Mouse (Mus musculus): ENCODE data around the gene Chrm4.

The Chrm4 gene

DNA sequence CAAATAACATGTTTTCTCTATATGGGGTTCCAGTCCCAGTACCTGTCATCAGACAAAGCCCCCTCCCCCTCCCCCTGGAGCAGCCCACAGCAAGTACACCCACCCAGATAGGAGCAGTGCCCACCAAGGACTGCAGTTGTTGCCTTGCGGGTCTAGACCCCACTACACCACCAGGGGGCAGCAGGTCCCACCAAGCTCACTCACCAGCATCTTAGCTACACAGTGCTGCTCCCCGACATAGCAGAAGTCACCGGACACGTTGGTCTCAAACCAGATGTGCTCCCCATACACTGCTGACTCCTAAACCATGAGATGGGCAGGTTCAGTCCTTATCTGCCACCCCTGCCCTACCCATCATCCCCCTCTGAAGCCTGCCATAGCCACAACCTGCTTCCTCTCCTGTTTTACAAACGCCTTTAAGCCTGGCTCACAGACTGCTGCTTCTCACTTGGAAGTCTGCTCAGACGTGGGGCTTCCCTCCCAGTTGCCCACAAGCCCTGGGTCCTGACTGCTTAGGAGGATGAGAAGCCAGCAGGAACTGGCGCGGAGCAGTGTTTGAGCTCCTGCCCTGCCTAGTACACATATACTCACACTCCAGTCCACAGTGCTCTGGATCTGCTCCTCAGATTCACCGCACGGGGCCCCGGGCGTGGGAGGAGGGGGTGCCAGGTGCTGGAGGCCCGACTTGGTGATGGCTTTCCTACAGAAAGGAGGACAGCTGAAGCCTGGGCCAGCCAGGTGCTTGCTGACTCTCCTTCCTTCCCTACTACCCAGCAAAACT lies 17.3 kb downstream of the Chrm4 start:
- DNase-seq (ENCODE audit: low spot score in 2 of 2) = peak; percentile 87

- no peak for DNase-seq (ENCODE audit: low spot score in 2 of 2)
These were observed 18.4 kb downstream of the Chrm4 start, which contains the start of gene Gm9821 for GRCm38 (mm10) chr2:91945483-91945882. Gene Gm9821, plus strand, starts transcription at chr2:91945703.

DNA sequence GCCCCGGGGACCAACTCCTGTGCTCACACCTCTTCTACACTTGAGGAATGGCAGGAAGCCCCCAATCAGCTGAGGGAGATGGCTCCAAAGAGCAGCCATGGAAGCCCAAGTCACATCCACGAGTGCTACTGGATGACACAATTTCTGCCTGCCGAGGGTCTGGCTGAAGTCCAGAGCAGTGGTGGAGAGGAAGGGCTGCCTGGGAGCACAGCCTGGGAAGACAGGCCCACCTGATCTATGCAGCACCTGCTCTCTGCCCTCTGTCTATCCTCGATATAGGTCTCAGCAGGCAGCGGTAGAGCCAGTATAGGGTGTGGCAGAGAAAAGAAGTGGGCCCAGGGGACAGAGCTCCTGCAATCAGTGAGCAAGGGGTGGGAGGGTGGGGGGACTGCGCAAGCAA lies 19.8 kb downstream of the Chrm4 start:
- no peak for DNase-seq (ENCODE audit: low spot score in 2 of 2)

DNA sequence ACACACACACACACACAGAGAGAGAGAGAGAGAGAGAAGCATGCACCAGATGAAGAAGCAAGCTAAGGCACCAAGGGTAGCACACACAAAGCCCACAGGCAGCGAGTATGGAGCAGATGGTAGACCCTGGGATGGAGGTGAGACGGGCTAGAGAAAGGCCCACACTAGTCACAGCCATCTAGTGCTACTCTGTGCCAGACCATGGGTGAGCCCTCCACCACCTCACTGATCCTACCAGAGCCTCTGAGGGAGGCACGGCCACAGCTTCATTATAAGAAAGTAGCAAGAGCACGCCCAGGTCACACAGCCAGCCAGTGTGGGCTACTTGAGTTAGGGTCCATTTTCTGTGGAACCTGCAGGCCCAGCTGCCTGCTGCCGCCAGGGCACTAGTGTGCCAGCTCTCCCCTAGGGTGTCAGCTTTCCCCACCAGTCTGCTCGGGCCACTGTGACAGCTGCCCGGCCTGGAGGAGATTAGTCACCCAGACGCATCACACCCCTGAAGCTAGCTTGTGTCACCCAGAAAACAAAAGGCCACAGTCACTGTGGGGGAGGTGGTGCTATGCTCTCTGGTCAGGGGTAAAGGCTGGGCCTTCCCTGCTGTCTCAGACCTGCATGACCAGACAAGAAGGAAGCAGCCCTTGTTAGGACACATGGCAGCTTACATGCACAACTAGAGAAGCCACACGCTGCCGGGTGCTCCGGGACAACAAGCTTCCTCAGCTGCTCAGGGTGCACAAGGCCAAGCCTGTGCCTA lies 20.5 kb downstream of the Chrm4 start:
- no peak for DNase-seq (ENCODE audit: low spot score in 2 of 2)

DNA sequence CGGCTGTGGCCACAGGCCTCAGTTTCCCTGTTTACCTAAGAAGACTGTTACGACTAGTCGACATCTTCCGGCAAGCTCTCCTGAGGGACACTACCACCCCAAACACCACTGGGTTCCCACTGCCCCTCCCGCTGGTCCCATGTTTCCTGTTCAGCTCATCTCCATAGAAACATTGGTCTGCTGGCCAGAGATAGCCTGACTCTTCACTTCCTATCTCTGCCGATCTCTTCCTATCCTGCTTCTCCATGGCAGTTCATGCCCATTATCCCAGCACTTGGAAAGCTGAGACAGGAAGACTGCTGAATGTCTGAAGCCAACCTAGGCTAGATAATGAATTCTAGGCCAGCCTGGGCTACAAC lies 21.1 kb downstream of the Chrm4 start:
- DNase-seq (ENCODE audit: low spot score in 2 of 2) = no peak

DNA sequence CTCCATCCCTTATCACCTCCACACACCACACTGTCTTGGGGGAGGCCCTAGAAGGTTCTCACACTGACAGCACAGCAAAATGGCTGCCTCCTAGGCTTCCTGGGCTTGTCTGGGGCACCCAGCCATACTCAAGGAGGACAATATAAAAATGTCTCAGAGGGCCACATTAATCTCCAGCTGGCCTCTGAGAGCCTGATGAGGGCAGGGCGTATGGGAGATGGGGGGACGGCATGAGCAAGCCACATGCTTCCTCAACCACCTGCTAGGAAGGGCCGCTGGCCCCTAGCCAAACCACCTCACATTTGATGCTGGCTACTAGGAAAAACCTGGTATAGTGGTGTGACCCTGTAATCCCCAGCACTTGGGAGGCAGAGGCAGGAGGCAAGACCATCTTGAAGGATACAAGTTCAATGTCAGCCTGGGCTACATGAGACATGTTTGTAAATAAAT lies 21.8 kb downstream of the Chrm4 start:
- DNase-seq (ENCODE audit: low spot score in 2 of 2) = no peak

- DNase-seq (ENCODE audit: low spot score in 2 of 2) = no peak
These were observed 22.6 kb downstream of the Chrm4 start for GRCm38 (mm10) chr2:91949411-91950274.

DNA sequence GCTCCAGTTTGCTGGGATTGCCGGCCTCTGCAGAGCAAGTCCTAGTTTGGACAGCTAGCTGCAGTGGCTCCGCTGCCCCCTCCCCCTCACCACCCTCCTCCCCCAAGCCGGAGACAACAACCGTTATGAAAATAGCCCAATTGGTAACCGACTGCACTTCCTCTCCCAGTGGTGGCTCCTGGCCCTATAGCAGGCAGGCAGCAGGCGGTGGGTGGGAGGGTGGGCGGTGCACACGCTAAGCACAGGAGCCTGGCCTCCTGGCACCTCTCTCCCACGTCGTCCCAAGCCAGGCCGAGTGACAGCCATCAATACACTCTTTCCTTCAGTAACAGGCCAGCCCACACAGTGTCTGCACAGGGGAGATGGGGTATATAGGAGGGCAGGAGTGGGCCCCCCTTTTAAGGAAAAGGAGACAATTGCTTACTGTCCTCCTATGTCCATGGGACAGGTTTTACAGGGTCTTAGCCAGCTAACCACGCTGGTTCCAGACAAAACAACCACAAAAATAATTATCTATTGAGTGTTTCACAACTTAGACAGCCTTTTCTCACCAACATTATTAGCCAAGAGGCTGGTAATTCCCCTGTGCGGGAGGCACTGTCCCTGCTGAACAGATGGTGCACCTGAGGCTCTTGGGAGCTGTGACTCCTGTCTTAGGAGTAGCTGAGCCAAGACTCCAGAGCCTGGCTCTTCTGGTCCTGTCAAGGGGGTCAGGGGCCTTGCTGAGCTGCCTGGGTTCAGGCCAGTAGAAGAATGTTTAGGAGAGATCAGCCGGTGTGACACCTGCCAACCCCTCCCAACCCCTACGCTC lies 23.4 kb downstream of the Chrm4 start:
- DNase-seq (ENCODE audit: low spot score in 2 of 2) = no peak

GRCm38 (mm10) chr2:91953825-91954224 lies 26.8 kb downstream of the Chrm4 start:
- no peak for DNase-seq (ENCODE audit: low spot score in 2 of 2)

DNA sequence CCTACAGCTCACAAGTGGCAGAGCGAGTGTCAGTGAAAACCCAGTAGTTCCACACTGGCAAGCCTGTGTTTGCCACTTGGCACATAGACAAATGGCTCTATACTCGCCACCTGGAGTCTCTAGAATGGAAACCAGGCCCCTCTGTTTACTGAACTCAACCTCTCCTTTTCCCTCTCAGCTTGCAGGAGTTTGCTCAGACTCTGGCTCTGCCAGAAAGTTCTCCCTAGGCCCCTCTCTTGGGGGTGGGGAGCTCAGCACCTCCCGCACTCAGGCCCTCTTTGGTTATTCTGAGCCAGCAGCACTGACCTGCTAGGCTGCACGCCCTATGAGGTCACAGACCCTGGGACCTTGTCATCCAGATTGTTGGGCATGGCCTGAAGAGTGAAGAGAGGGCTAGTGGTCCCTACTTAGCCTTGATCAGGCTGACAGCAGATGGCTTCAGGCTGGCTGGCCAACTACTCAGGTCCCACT lies 28.1 kb downstream of the Chrm4 start:
- no peak for DNase-seq (ENCODE audit: low spot score in 2 of 2)

- no peak for DNase-seq (ENCODE audit: low spot score in 2 of 2)
These were observed 28.8 kb downstream of the Chrm4 start for GRCm38 (mm10) chr2:91955875-91956274.

GRCm38 (mm10) chr2:91957096-91957495 lies 30.0 kb downstream of the Chrm4 start:
- no peak for DNase-seq (ENCODE audit: low spot score in 2 of 2)

DNA sequence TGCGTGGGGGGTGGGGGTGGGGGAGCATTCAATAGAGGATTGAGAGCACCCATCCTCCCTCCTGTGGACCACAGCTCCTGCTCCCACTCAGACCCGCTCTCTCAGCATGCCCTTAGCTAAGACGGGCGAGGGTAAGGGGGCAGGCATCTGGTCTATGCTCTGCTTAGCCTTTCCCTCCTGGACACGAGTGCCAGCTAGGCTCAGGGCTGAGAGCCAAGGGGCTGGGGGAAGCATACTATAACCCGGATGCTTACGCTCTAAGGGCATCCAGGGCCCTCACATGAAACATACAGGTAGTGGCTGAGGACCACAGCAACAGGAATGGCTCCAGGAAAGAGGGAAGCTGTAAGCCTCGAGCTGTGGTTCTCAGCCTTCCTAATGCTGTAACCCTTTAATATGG lies 31.0 kb downstream of the Chrm4 start:
- no peak for DNase-seq (ENCODE audit: low spot score in 2 of 2)

DNA sequence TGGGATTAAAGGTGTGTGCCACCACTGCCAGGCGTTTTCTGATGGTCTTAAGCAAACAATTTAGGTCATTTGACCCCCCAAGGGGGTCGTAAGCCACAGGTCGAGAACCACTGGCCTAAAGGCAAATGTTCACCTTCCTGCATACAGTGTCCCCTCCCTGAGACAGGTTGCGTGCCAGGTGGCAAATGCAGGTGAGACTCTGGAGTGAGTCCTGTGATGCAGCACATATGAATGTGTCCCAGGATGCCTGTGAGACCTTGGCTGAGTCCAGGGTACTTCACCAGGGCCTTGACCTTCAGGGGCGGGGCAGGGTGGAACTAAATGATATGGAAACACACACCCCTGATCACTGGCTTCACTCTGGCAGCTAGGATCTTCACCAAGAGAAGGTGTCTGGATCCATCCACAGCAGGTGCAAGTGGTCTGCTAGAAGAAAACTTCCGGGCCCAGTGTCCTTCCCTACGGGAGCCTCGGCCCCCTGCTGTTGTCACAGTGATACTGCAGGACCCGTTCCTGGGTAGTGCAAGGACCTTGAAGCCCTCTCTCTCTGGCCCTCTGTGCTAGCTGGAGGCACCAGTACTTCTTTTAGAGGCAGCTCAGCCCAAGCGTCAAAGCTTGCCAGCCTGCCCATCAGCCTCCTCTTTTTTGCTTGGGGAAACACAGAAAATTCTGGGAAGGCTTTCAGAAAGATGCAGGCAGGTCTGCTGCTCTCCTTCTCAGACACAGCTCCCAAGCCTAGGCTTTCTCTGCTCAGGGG lies 31.8 kb downstream of the Chrm4 start:
- DNase-seq (ENCODE audit: low spot score in 2 of 2) = no peak

DNA sequence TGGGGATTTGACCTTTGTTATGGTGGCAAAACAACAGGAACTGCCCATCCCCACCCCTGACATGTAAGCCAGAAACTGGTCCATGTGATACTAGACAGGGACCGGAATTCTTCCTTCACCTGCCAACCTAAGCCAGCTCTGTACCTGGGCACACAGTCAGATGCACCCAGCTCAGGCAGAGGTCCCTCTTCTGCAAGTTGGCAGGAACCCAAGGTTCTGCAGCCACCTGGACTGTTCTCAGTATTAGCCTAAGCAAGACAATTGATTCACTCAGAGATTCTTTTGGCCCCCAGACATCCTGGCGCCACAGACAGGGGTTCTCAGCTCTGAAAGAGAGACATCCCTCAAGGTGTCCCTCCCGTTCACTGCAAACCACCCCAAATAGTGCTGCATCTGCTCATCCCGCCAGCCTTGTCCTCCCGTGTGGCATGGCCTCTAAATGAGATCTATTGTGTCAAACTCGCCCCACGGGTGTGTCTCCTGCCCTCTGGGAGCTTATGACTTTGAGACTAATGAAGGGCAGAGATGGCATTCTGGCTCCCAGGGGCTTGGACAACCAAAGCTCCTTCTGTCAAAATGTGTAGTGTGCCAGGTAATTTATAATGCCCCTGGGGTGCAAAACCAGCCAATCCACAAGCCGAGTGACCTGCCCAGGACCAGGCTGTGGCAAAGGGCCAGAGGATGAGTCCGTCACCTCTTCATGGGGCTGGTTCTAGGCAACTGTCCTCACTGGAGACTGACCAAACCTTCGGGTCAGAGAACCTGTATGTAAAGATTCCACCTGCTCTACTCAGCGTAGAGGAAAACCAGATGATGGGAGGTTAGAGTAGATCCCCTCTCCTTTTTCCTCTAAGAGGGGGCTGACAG lies 32.7 kb downstream of the Chrm4 start:
- no peak for DNase-seq (ENCODE audit: low spot score in 2 of 2)

- DNase-seq (ENCODE audit: low spot score in 2 of 2) = no peak
These were observed 33.4 kb downstream of the Chrm4 start for GRCm38 (mm10) chr2:91960459-91960858.

DNA sequence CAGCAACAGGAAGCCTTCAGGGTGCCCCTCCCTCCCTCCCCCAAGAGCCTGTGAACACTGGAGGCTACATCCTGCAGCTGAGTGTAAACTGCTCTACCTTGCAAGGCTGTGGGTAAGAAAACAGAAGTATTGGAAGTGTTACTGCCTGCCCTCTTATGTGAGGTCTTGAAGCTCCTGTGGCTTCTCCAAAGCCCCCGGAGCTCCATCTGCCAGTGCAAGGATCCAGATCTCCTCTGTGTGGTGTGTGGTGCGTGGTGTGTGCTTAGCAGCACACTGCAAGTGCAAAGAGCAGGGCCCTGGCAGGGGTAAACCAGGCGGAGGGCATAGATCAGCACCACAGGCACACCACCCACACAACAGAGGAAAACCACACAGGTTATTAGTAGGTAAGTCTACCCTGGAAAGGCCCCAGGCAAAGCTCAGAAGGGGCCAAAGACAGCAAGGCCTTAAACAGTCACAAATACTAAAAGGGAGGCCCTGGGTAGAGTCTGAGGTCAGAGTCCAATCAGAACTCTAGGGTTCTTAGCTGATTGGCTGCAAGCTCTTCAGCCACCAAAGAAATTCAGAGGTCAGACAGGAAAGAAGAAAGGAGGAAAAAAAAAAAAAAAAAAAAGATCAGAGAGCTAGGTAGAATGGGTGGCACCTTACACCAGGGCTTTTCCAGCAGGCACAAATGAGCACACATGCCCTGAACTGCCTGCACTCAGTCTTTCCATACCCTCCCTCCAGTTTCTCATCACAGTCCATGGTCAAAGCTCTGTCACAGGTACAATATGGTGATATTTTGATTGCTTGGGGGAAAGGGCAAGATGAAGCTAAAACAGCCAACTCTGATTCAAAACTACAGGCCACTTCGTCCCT lies 35.1 kb downstream of the Chrm4 start:
- DNase-seq (ENCODE audit: low spot score in 2 of 2) = no peak

- peak in 1 of 2 experiments; percentile 38 for DNase-seq (ENCODE audit: low spot score in 2 of 2)
These were observed 35.9 kb downstream of the Chrm4 start for GRCm38 (mm10) chr2:91962864-91963401.
